Mouse (Mus musculus) heart, embryonic 16.5 days (tissue): ENCODE data around the gene Fam171a2. TPM values are rescaled to one million over a fixed set of nuclear protein-coding genes. Genes with fewer than 3 reads are reported as not detected.

ENCODE experiments used
- ATAC-seq: fragments of 200-750 bp; cut with Nextera tagmentation; replicated peaks from 2 replicates; pipeline ENCODE4 v1.8.0; 2017; ENCODE audit warnings: moderate number of reproducible peaks; ENCODE audit not compliant: insufficient read depth, low FRiP score; ENCODE audit errors: extremely low read depth
- H3K27ac ChIP-seq: fragments of 300-500 bp; sonication (generic); 2 replicates; pipeline ENCODE4 v1.5.1; 2014; ENCODE audit warnings: mild to moderate bottlenecking, low read length, control low read depth, moderate library complexity
- H3K27me3 ChIP-seq: fragments of 300-500 bp; sonication (generic); 2 replicates; pipeline ENCODE4 v1.6.1; 2014; ENCODE audit warnings: low read length, mixed read lengths; ENCODE audit not compliant: control insufficient read depth, insufficient read depth
- H3K36me3 ChIP-seq: fragments of 300-500 bp; sonication (generic); 2 replicates; pipeline ENCODE4 v1.6.1; 2014; ENCODE audit not compliant: control insufficient read depth, insufficient read depth
- H3K4me1 ChIP-seq: fragments of 300-500 bp; sonication (generic); 2 replicates; pipeline ENCODE4 v1.6.1; 2014; ENCODE audit warnings: low read length, mixed read lengths; ENCODE audit not compliant: control insufficient read depth, insufficient read depth
- H3K4me2 ChIP-seq: fragments of 300-500 bp; sonication (generic); 2 replicates; pipeline ENCODE4 v1.6.1; 2014; ENCODE audit warnings: low read depth, mild to moderate bottlenecking, control low read depth, low read length
- H3K4me3 ChIP-seq: fragments of 300-500 bp; sonication (generic); 2 replicates; pipeline ENCODE4 v1.5.1; 2014; ENCODE audit warnings: mild to moderate bottlenecking, control low read depth, low read length
- H3K9ac ChIP-seq: fragments of 300-500 bp; sonication (generic); 2 replicates; pipeline ENCODE4 v1.6.1; 2014; ENCODE audit warnings: low read length, control low read depth
- H3K9me3 ChIP-seq: fragments of 300-500 bp; sonication (generic); replicated peaks from 2 replicates; pipeline ENCODE4 v1.6.1; 2016; ENCODE audit warnings: low read length; ENCODE audit not compliant: control insufficient read depth
- WGBS: fragments of 180-500 bp; shearing (Covaris S2); extraction: QIAGEN DNeasy Blood & Tissue Kit; methylation state at CpG from one replicate; pipeline ENCODE4 v1.1.7; 2014; 5-methylcytosine and 5-hydroxymethylcytosine counted together
- polyA plus RNA-seq: library from polyadenylated mRNA; unstranded; fragments of >200 nt; fragmentation: Nextera tagmentation; extraction: Ambion mirVana; gene quantifications from 2 replicates; pipeline ENCODE4 v1.2.1, GENCODE M21; 2015

Gene Fam171a2
- polyA plus RNA-seq, 1 experiment from 2014 or later, result 3.9 TPM

DNA sequence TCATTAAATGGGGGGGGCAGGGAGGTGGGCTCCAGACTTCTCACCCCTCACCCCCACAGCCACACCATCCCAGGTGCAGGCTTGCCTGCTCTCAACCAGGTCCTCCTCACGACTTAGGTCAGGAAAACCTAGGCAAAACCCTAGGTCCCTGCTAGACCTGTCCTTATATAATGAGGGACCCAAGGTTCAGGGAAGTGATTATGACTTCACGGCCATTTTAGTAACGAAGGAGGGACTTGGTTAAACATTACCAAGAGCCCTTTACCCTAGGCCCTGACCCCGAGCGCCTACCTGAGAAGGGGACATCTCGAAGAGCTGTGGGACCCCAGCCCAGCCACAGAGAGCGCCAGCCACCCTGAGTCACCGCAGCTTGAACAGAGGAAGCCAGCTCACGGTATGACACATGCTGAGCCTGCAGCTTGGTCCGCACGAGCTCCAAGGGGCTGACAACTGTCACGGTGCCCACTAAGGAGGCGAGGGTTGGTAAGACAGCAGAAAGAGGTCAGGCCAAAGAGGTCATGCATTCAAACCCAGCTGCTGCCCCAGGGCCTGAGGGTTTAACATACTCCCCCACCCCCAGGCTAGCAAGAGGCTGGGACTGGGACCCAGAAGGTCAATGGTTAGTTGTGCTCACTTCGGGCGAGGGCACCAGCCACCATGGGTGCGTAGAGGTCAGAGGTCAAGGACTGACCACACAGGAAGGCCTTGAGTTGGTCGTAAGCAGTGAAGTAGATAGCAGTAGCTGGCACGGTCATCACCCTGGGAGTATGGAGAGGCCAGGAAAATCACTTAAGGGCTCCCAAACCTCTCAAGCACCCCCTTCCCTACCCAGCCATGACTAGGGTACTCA is 43.1 kb downstream of the Fam171a2 start:
- Histone ChIP-seq H3K4me2 (no peak overlapping the region), H3K36me3 (peaks cover 16% of the 10 kb centered on the region), H3K9ac (no peak overlapping the region), H3K4me3 (no peak overlapping the region), H3K9me3 (no peaks in the 10 kb centered on the region), H3K27ac (no peak overlapping the region), H3K4me1 (peaks cover 14% of the 10 kb centered on the region), H3K27me3 (peaks cover 11% of the 10 kb centered on the region)
- ATAC-seq, result no peak
- 81% methylated on average over 18 of the region's 18 CpGs for WGBS

DNA sequence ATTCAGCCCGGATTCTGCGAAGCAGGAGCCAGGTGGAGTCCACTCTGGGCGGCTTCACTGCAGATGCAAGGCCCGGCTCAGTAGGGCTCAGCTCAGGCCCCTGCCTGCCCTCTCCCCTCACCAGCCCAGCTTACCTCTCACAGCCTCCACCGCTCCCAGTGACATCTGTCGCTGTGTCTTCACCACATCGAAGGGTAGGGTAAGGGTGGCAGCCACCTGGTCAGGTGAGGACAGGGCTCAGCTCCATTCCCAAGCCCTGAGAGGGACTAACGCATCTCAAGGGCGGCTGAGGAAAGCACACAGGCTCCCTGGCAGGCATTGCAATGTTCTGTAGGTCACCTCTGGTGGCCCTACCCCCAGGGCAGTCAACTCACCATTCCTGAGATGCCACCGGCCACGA is 43.8 kb downstream of the Fam171a2 start:
- WGBS, result 95% methylated on average over 11 of the region's 11 CpGs
- no peak overlapping the region for H3K4me2 ChIP-seq

DNA sequence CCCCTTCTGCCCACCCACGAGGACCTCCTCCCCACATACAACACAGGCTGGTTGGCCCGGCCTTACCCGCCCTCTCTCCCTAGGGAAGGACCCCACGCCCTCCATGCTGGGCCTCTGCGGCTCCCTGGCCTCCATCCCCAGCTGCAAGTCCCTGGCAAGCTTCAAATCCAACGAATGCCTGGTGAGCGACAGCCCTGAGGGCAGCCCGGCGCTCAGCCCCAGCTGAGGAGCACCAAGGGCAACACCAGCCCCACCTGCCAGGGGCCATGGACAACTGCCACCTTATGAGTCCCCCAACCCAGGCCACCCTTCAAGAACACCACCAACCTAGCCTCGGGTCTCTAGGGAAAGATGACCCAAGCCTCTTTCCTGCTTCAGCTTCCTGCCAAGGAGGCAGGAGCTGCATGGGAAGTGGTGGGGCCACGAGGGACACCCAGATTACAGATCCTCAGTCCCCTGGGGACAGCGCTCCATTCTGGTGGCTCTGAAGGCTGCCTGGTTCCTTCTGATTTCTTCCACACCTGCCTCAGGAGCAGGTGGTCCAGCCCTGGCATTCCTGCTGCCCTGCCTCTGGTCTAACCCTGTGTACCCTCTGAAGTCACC is 45.5 kb downstream of the Fam171a2 start:
- WGBS, result 58% methylated on average over 12 of the region's 12 CpGs
- Histone ChIP-seq H3K4me3 (no peak overlapping the region), H3K9me3 (no peaks in the 10 kb centered on the region), H3K4me1 (peaks cover 16% of the 10 kb centered on the region), H3K27ac (no peak overlapping the region), H3K27me3 (peaks cover 33% of the 10 kb centered on the region), H3K4me2 (no peak overlapping the region), H3K36me3 (peaks cover 16% of the 10 kb centered on the region), H3K9ac (no peak overlapping the region)
- ATAC-seq, result no peak

More for the DNA sequence above, 43.8 kb downstream of the Fam171a2 start:
- peaks cover 18% of the 10 kb centered on the region for H3K27me3 ChIP-seq
- H3K9me3 ChIP-seq, result no peaks in the 10 kb centered on the region
- peaks cover 14% of the 10 kb centered on the region for H3K4me1 ChIP-seq
- no peak for ATAC-seq
- no peak overlapping the region for H3K4me3 ChIP-seq
- H3K27ac ChIP-seq, result no peak overlapping the region
- peaks cover 16% of the 10 kb centered on the region for H3K36me3 ChIP-seq
- no peak overlapping the region for H3K9ac ChIP-seq

DNA sequence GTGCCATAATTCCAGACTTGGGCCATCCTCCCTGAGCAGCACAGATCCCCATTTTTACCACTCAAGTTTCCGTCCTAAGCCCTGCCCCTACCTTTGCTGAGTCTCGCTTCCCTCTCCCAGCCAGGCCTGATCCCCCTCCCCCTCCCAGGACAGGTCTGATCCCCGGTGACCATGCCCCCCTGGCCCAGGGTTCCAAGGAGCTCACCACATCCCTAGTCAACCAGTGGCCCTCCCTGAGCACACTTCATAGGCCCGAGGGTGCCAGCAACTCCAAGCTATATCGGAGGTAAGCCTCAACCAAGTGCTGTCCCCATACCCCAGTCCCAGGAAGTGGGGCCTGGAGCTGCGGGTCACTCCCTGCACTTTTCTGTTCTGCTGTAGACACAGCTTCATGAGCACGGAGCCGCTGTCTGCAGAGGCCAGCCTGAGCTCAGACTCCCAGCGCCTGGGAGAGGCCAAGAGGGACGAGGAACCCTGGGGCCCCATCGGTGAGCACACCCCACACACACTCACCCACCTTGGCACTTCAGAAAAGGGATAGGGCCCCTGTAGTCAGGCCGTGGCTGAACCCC is 46.9 kb downstream of the Fam171a2 start:
- Histone ChIP-seq H3K4me3 (no peak overlapping the region), H3K4me2 (no peak overlapping the region), H3K27me3 (peaks cover 44% of the 10 kb centered on the region), H3K9ac (no peak overlapping the region), H3K27ac (no peak overlapping the region), H3K9me3 (no peaks in the 10 kb centered on the region), H3K4me1 (peaks cover 6% of the 10 kb centered on the region), H3K36me3 (peaks cover 16% of the 10 kb centered on the region)
- WGBS, result 21% methylated on average over 12 of the region's 12 CpGs
- no peak for ATAC-seq

DNA sequence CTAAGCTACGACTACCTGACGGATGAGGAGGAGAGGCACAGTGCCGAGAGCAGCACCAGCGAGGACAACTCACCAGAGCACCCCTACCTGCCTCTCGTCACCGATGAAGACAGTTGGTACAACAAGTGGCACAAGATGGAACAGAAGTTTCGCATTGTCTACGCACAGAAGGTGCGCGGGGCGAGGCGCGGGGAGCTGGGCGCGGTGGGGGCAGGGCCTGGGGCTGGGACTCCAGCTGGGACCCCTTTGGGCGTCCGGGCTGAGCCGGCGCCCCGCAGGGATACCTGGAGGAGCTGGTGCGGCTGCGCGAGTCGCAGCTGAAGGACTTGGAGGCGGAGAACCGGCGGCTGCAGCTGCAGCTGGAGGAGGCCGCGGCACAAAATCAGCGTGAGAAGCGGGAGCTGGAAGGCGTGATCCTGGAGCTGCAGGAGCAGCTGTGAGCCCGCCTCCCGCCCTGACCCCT is 47.8 kb downstream of the Fam171a2 start:
- Histone ChIP-seq H3K27ac (no peak overlapping the region), H3K27me3 (peaks cover 52% of the 10 kb centered on the region)
- no peak for ATAC-seq

DNA sequence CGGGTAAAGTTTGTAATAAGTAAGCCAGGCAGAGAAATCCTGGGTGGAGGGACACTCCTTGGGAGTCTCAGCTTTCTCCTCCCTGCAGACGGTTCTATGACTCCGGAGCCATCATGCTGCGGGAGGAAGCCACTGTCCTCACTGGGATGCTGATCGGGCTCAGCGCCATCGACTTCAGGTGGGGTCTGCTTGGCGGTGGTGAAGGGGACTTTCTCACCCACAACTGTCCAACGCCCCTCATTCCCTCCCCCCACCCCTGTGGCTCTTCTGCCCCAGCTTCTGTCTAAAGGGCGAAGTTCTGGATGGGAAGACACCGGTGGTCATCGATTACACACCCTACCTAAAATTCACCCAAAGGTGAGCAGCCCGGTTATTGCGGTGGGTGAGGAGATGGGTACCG is 48.4 kb downstream of the Fam171a2 start:
- 17% methylated on average over 15 of the region's 15 CpGs for WGBS
- Histone ChIP-seq H3K27me3 (peaks cover 54% of the 10 kb centered on the region), H3K4me2 (no peak overlapping the region), H3K9me3 (no peaks in the 10 kb centered on the region), H3K4me3 (no peak overlapping the region; the same call in 1 of the 2 replicates), H3K27ac (no peak overlapping the region), H3K4me1 (peaks cover 2% of the 10 kb centered on the region; the same call in 1 of the 2 replicates), H3K9ac (no peak overlapping the region), H3K36me3 (peaks cover 16% of the 10 kb centered on the region)
- no peak for ATAC-seq

More for the DNA sequence above, 47.8 kb downstream of the Fam171a2 start:
- Histone ChIP-seq H3K9me3 (no peaks in the 10 kb centered on the region), H3K36me3 (peaks cover 16% of the 10 kb centered on the region), H3K4me3 (peak overlapping the region; percentile 38), H3K9ac (no peak overlapping the region), H3K4me2 (peak overlapping the region; percentile 54), H3K4me1 (0 out of 2 replicates have a peak, but pooled peaks cover 2% of the 10 kb centered on the region)
- WGBS, result 1% methylated on average over 34 of the region's 34 CpGs

DNA sequence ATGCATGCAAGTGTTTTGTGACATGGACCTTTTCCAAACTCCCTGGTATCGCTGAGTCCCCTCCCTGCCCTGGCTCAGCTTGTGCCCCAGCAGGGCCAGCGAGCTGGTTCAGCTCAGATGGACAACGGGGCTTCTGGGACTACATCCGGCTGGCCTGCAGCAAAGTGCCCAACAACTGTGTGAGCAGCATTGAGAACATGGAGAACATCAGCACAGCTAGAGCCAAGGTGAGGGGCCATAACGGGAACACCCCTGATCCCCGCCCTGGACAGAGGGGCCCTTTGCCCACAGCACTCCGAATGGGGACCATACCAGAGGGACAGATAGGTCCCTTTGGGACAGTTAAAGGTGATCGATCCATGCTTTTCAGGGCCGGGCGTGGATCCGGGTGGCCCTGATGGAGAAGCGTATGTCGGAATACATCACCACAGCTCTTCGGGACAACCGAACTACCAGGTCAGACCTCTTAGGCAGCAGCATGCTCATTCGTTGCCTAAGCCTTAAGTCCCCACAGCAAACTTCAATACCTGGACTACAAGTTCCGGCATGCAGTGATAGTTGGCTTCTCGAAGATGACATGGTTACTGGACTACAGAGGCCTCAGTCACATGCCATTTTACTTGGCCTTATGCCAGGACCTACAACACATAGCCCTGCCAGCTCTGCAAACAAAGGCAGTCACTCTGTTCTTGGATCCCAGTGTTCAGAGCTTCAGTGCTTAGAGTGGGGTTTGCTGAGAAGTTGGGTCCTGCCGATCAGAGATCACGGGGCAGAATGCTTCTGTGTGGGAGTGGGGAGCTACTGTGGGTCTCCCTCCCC is 49.3 kb downstream of the Fam171a2 start:
- Histone ChIP-seq H3K9ac (no peak overlapping the region), H3K27ac (no peak overlapping the region), H3K36me3 (peaks cover 11% of the 10 kb centered on the region), H3K9me3 (no peaks in the 10 kb centered on the region), H3K4me1 (peaks cover 10% of the 10 kb centered on the region), H3K27me3 (peaks cover 54% of the 10 kb centered on the region), H3K4me3 (no peak overlapping the region), H3K4me2 (no peak overlapping the region)
- 67% methylated on average over 20 of the region's 20 CpGs for WGBS
- ATAC-seq, result no peak

DNA sequence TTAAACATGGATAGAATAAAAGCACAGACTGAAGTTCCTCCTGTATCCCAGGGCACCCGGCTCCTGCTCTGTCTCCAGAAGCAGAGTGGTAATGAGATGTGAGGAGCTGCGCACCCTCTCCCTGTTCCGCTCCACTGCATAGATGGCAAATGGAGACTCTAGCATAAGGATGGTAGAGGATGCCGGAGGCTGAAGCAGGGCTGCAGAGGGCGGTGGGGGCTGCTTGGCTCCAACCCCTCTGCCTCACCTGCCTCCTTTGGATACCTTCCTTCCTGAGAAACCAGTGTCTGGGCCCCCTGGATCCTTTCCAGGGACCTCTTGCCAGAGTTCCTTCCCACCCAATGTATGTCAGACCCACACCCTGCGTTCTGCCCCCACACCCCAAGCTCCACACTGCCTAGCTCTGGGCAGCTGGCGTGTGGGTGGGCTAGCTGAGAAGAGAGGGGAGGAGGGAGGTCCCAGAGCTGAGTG is 50.8 kb downstream of the Fam171a2 start:
- H3K27ac ChIP-seq, result no peak overlapping the region
- H3K4me3 ChIP-seq, result no peak overlapping the region
- H3K4me1 ChIP-seq, result peaks cover 15% of the 10 kb centered on the region
- no peak overlapping the region for H3K9ac ChIP-seq
- H3K4me2 ChIP-seq, result no peak overlapping the region
- H3K9me3 ChIP-seq, result no peaks in the 10 kb centered on the region
- no peak for ATAC-seq
- no peaks in the 10 kb centered on the region for H3K36me3 ChIP-seq
- 72% methylated on average over 7 of the region's 7 CpGs for WGBS
- H3K27me3 ChIP-seq, result peaks cover 54% of the 10 kb centered on the region
